Comparison of ENCODE assay signal across 19 mouse cellular contexts in genomic region chrX:83746301-83747008, GRCm38 (mm10).
A peak's percentile ranks its signal among the peaks of the same experiment; 100 is the strongest.
DNase-seq lines count a peak whose midpoint lies in the region; ATAC-seq lines count a peak whose summit lies in the region.
"Had no signal": no experiment of that assay in that cellular context is flagged by ENCODE, and none has a peak within 500 bp of the region (broad histone marks: within the 10 kb centered on the region; RNA-seq: fewer than 3 reads in every experiment).

No protein-coding gene starts in this region.

- no peak overlapping the region for H3K4me3 ChIP-seq in hindbrain, embryonic 15.5 days
- H3K4me3 ChIP-seq in hindbrain, embryonic 12.5 days: no peak overlapping the region
- no peak overlapping the region for H3K4me3 ChIP-seq in midbrain, embryonic 16.5 days (ENCODE audit: low read depth, low read length)
- no peak overlapping the region for H3K4me3 ChIP-seq in midbrain, embryonic 10.5 days
- no peak overlapping the region for H3K4me3 ChIP-seq in forebrain, embryonic 13.5 days
- H3K4me3 ChIP-seq in hindbrain, embryonic 16.5 days (ENCODE audit: low read length): no peak overlapping the region
- H3K4me3 ChIP-seq: heart, adult 2 months; heart, embryonic 15.5 days; megakaryocyte, embryonic 14.5 days; myocyte had no signal

- no peak overlapping the region for H3K4me2 ChIP-seq in hindbrain, embryonic 15.5 days
- no peak overlapping the region for H3K4me2 ChIP-seq in hindbrain, embryonic 12.5 days (replicated peaks)
- no peak overlapping the region for H3K4me2 ChIP-seq in midbrain, embryonic 16.5 days (ENCODE audit: low read length)
- no peak overlapping the region for H3K4me2 ChIP-seq in forebrain, embryonic 13.5 days
- no peak overlapping the region for H3K4me2 ChIP-seq in hindbrain, embryonic 16.5 days (ENCODE audit: low read length)
- H3K4me2 ChIP-seq: heart, embryonic 15.5 days had no signal

- H3K9ac ChIP-seq in hindbrain, embryonic 15.5 days: no peak overlapping the region
- H3K9ac ChIP-seq in hindbrain, embryonic 12.5 days: no peak overlapping the region
- no peak overlapping the region for H3K9ac ChIP-seq in midbrain, embryonic 16.5 days (ENCODE audit: low read depth, low read length)
- H3K9ac ChIP-seq in forebrain, embryonic 13.5 days: no peak overlapping the region
- no peak overlapping the region for H3K9ac ChIP-seq in hindbrain, embryonic 16.5 days (ENCODE audit: low read depth, low read length)
- H3K9ac ChIP-seq: heart, embryonic 15.5 days had no signal

- no peak overlapping the region for H3K27ac ChIP-seq in hindbrain, embryonic 15.5 days (replicated peaks)
- no peak overlapping the region for H3K27ac ChIP-seq in hindbrain, embryonic 12.5 days
- no peak overlapping the region for H3K27ac ChIP-seq in midbrain, embryonic 16.5 days (ENCODE audit: low read length)
- H3K27ac ChIP-seq in midbrain, embryonic 10.5 days (replicated peaks): no peak overlapping the region
- H3K27ac ChIP-seq in forebrain, embryonic 13.5 days: no peak overlapping the region
- H3K27ac ChIP-seq in hindbrain, embryonic 16.5 days (ENCODE audit: low read depth, low read length): no peak overlapping the region
- H3K27ac ChIP-seq: heart, adult 2 months; heart, embryonic 15.5 days had no signal

- H3K4me1 ChIP-seq in hindbrain, embryonic 15.5 days (replicated peaks): no peaks in the 10 kb centered on the region
- H3K4me1 ChIP-seq in hindbrain, embryonic 12.5 days: no peaks in the 10 kb centered on the region
- H3K4me1 ChIP-seq in midbrain, embryonic 16.5 days (ENCODE audit: control insufficient read depth, insufficient read depth, low read length): no peaks in the 10 kb centered on the region
- H3K4me1 ChIP-seq in midbrain, embryonic 10.5 days: no peaks in the 10 kb centered on the region
- H3K4me1 ChIP-seq in forebrain, embryonic 13.5 days: no peaks in the 10 kb centered on the region
- H3K4me1 ChIP-seq in hindbrain, embryonic 16.5 days (ENCODE audit: control insufficient read depth, insufficient read depth, low read depth, low read length): no peaks in the 10 kb centered on the region
- H3K4me1 ChIP-seq: heart, embryonic 15.5 days had no signal

- 35% methylated on average over 4 of the region's 4 CpGs for WGBS in hindbrain, embryonic 15.5 days
- WGBS in hindbrain, embryonic 12.5 days: 44% methylated on average over 4 of the region's 4 CpGs
- 33% methylated on average over 4 of the region's 4 CpGs for WGBS in midbrain, embryonic 16.5 days
- WGBS in midbrain, embryonic 10.5 days: 45% methylated on average over 4 of the region's 4 CpGs
- 21% methylated on average over 4 of the region's 4 CpGs for WGBS in forebrain, embryonic 13.5 days
- 28% methylated on average over 4 of the region's 4 CpGs for WGBS in hindbrain, embryonic 16.5 days

- no peaks in the 10 kb centered on the region for H3K9me3 ChIP-seq in hindbrain, embryonic 15.5 days
- no peaks in the 10 kb centered on the region for H3K9me3 ChIP-seq in hindbrain, embryonic 12.5 days (replicated peaks)
- no peaks in the 10 kb centered on the region for H3K9me3 ChIP-seq in midbrain, embryonic 16.5 days (replicated peaks; ENCODE audit: control insufficient read depth, low read length, poor library complexity, severe bottlenecking)
- no peaks in the 10 kb centered on the region for H3K9me3 ChIP-seq in midbrain, embryonic 10.5 days (replicated peaks)
- no peaks in the 10 kb centered on the region for H3K9me3 ChIP-seq in forebrain, embryonic 13.5 days (replicated peaks)
- no peaks in the 10 kb centered on the region for H3K9me3 ChIP-seq in hindbrain, embryonic 16.5 days (ENCODE audit: control insufficient read depth, low read length)
- H3K9me3 ChIP-seq: heart, embryonic 15.5 days; megakaryocyte, embryonic 14.5 days had no signal

- H3K36me3 ChIP-seq in hindbrain, embryonic 15.5 days: no peaks in the 10 kb centered on the region
- no peaks in the 10 kb centered on the region for H3K36me3 ChIP-seq in hindbrain, embryonic 12.5 days
- H3K36me3 ChIP-seq in midbrain, embryonic 16.5 days (ENCODE audit: control insufficient read depth, insufficient read depth, low read length): no peaks in the 10 kb centered on the region
- no peaks in the 10 kb centered on the region for H3K36me3 ChIP-seq in midbrain, embryonic 10.5 days
- no peaks in the 10 kb centered on the region for H3K36me3 ChIP-seq in forebrain, embryonic 13.5 days (ENCODE audit: poor library complexity, severe bottlenecking)
- no peaks in the 10 kb centered on the region for H3K36me3 ChIP-seq in hindbrain, embryonic 16.5 days (ENCODE audit: control insufficient read depth, insufficient read depth, low read length)
- H3K36me3 ChIP-seq: heart, embryonic 15.5 days had no signal

- ATAC-seq in hindbrain, embryonic 15.5 days (ENCODE audit: low FRiP score, low read depth): peak; percentile 75; the same call in 1 of the 2 replicates
- no peak for ATAC-seq in hindbrain, embryonic 12.5 days (ENCODE audit: low FRiP score)
- ATAC-seq in midbrain, embryonic 16.5 days: peak; percentile 86
- ATAC-seq in forebrain, embryonic 13.5 days: peak; percentile 88
- ATAC-seq in hindbrain, embryonic 16.5 days: peak; percentile 85

- H3K27me3 ChIP-seq in hindbrain, embryonic 15.5 days: no peaks in the 10 kb centered on the region
- H3K27me3 ChIP-seq in hindbrain, embryonic 12.5 days: no peaks in the 10 kb centered on the region
- H3K27me3 ChIP-seq in midbrain, embryonic 16.5 days (ENCODE audit: control insufficient read depth, insufficient read depth, low read depth, low read length): no peaks in the 10 kb centered on the region
- H3K27me3 ChIP-seq in midbrain, embryonic 10.5 days (ENCODE audit: low read depth, poor library complexity, severe bottlenecking): no peaks in the 10 kb centered on the region
- H3K27me3 ChIP-seq in forebrain, embryonic 13.5 days: no peaks in the 10 kb centered on the region
- no peaks in the 10 kb centered on the region for H3K27me3 ChIP-seq in hindbrain, embryonic 16.5 days (replicated peaks; ENCODE audit: control insufficient read depth, insufficient read depth, low read length)
- H3K27me3 ChIP-seq: heart, embryonic 15.5 days; megakaryocyte, embryonic 14.5 days had no signal

- no peak for DNase-seq in midbrain, embryonic 10.5 days (ENCODE audit: low spot score)
- DNase-seq in spleen, postnatal 4 days (ENCODE audit: low spot score in 2 of 2): no peak
- DNase-seq: adrenal gland, postnatal 25 days; cerebellum, adult 8-10 months; gastrocnemius, postnatal 14 days; heart, adult 2 months; kidney, adult 8-10 months; kidney, postnatal 4 days; lung, postnatal 14 days; right cerebral cortex, postnatal 14 days; thymus, postnatal 14 days had no signal
